Mouse (Mus musculus) granulocyte monocyte progenitor cell, adult 5-6 weeks (primary cell): Measurements from ENCODE around the gene Foxc2. TPM values are rescaled to one million over a fixed set of nuclear protein-coding genes. Genes with fewer than 3 reads are reported as not detected.
A peak's percentile ranks its signal among the peaks of the same experiment; 100 is the strongest.
"Not testable (repeated sequence)": the region's sequence is repeated elsewhere in the genome, so short reads cannot be mapped to it uniquely, and the experiment has no call there.

Experiments
- ATAC-seq: replicated peaks from 2 replicates; pipeline ENCODE4 v1.8.0; 2016; ENCODE audit warnings: mild to moderate bottlenecking, moderate TSS enrichment, inconsistent platforms; ENCODE audit not compliant: poor library complexity, severe bottlenecking
- total RNA-seq, 2 experiments: library from RNA; stranded (forward) in 1 of 2; stranded (reverse) in 1 of 2; fragments of 200-712, 200-1000 nt in 1 of 2; fragments of >200 nt in 1 of 2; fragmentation: Nextera tagmentation in 1 of 2; gene quantifications; 2 replicates each; pipeline ENCODE4 v1.2.3; 2014 to 2017

The Foxc2 gene
- total RNA-seq, 2 experiments from 2014 or later, result not detected

DNA sequence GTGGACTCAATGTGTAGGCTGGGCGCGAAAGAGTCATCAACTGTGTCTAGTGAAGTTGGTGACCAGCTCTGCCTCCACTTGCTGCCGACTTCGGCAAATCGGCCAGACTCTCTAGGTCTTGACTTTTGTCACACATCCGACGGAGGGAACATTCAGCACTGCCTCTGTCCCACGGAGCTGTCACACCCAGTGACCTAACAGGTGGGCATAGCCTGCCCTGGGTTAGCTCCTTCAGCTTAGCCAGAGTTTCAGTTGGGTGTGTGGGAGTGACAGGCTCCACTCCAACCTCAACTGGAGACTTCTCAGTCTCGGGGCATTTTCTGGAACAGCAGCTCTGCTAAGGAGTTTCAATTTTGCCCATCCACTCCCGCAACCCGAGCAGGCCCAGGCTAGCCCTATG, 18.5 kb downstream of the Foxc2 start:
- no peak for ATAC-seq

- ATAC-seq, result no peak
Observed at GRCm38 (mm10) chr8:121136856-121137255, 20.9 kb downstream of the Foxc2 start.

DNA sequence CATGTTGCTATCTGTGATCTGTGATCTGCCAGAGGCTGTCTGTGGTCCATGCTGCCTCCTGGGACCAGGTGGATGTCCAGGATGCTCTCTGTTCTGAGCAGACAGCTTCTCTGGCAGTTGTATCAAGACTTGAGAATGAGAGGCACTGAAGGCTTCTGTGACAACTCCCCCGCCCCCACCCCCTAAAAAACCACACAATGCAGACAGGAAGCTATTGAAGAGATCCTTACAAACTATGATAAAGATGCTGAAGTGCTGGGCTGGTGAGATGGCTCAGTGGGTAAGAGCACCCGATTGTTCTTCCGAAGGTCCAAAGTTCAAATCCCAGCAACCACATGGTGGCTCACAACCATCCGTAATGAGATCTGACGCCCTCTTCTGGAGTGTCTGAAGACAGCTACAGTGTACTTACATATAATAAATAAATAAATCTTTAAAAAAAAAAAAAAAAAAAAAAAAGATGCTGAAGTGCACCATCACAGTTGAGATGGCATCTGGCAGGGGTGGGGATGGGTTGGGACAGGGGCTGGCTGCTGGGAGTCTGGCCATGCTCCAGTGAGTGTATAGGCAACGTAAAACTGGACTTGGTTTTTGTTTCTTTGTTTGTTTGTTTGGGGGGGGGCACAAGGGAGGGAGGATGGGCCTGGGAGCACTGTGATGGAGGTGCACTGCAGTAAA, 29.6 kb downstream of the Foxc2 start:
- not testable (repeated sequence) for ATAC-seq

GRCm38 (mm10) chr8:121148573-121149083, 32.7 kb downstream of the Foxc2 start:
- ATAC-seq, result no peak

DNA sequence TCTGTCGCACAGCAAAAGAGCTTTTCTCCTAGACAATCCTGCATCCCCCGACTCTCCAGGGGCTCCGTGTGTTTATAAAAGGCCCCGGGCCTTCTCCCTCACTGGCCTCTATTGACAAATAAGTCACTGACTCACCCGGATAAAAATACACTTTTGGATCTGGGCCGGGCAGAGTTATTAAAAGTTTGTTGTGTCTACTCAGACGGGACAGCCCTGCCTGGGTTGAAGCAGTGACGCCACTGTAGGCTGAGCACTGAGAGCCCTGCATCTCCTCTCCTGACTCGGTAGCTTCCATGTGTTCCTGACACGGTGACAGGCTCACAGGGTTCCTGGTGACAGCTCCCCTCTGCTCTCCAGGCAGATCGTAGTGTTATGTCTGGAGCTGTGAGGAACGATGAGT, 36.4 kb downstream of the Foxc2 start:
- no peak for ATAC-seq

DNA sequence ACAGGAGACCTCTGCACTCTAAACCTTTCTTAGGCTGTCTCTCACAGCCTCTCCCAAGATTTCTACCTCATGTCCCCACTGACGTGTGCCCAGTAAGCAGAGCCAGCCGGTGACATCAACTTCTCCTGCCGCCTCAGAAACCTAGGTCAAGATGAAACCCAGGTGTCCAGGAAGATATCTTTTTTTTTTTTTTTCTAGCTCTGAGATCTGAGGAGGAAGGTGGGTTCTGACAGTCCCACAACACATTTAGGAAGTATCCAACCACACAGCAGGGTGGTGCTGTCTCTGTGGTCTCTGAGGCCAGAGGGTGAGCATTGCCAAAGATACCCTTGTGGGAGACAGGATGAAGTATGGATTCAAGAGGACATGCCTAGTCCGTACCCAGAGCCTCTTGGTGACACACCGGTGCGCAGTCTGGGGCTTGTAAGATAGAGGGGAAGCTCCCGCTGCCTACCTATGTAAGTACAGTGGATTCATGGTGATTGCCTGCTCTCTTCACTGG, 41.1 kb downstream of the Foxc2 start:
- ATAC-seq, result peak; percentile 50; the same call in 1 of the 2 replicates

GRCm38 (mm10) chr8:121158812-121159211, 42.8 kb downstream of the Foxc2 start:
- no peak for ATAC-seq

- ATAC-seq, result no peak
Observed at GRCm38 (mm10) chr8:121161437-121161836, 45.5 kb downstream of the Foxc2 start.

DNA sequence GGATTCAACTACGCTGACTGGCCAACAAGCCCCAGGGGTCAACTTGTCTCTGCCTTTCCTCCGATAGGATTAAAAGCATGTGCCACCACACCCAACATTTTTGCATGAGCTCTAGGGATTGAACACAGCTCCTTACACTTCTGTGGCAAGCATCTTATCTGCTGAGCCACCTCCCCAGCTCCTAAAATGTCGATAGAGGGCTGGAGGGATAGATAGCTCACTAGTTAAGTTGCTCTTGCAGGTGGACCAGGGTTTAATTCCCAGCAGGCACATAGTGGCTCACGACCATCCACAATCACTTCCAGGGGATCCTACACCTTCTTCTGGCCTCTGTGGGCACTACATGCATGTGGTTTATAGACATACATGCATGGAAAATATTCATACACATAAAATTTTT, 46.4 kb downstream of the Foxc2 start:
- no peak for ATAC-seq

- ATAC-seq, result no peak
Observed at GRCm38 (mm10) chr8:121162906-121163695, 47.1 kb downstream of the Foxc2 start.

DNA sequence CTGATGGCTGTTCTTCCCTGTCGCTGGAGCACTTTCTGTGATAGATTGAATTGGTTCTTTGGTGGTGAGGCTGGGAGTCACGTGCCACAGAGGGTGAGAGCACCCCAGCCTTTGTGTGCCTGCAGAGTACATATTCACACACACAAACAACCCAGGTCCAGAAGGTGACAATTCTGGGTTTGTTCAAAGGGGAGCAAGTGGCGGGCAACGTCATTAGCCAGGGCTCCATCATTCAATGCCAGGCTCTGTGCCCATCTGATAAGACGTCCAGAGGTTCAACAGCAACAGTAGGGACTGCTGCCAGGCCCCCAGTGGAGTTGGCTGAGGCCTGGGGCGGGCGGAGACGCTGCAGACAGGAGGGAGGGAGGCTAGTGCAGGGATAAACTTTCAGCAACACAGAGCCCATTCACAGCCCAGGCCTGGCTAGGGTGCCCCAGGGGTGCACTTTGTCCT, 48.1 kb downstream of the Foxc2 start:
- no peak for ATAC-seq

GRCm38 (mm10) chr8:121168033-121168432, 52.1 kb downstream of the Foxc2 start:
- no peak for ATAC-seq

Other genes with a start within 250 kb of the Foxc2 start
- gene Foxf1, start 31.8 kb upstream of the Foxc2 start, total RNA-seq (2014; fragmentation: Nextera tagmentation), result not detected in 2 replicates
- gene Foxf1, start 31.8 kb upstream of the Foxc2 start, total RNA-seq (2017), result not detected in 2 replicates
- 38.9 and 45.1 TPM in 2 replicates for gene Mthfsd, start 7.8 kb upstream of the Foxc2 start, total RNA-seq (2014; fragmentation: Nextera tagmentation)
- gene Mthfsd, start 7.8 kb upstream of the Foxc2 start, total RNA-seq (2017), result 14.9 and 16.4 TPM in 2 replicates
- gene Foxl1, start 11.8 kb downstream of the Foxc2 start, total RNA-seq (2014; fragmentation: Nextera tagmentation), result not detected in 2 replicates
- gene Foxl1, start 11.8 kb downstream of the Foxc2 start, total RNA-seq (2017), result not detected in 2 replicates